15 mouse cellular contexts compared by ENCODE assay signal in the genomic region with DNA sequence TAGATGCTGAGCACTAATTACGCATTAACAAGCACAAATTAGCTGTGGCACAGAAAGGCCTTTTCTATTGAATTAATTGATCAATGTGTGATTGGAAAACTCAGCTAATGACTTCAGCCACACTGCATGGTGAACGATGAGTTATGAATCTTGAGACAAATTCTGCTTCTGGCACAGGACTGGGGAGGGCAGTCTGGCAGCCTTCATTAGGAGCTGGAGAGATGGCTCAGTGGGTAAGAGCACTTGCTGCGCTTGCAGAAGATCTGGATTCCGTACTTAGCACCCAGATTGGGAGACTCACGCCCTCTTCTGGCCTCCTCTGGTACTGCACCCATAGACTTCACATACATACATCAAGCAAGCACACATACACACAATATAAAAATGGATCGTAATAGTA.
DNase-seq lines count a peak whose midpoint lies in the region; ATAC-seq and TF ChIP-seq lines count a peak whose summit lies in the region.
"Had no signal": no experiment of that assay in that cellular context is flagged by ENCODE, and none has a peak within 500 bp of the region (broad histone marks: within the 10 kb centered on the region; RNA-seq: fewer than 3 reads in every experiment).

No protein-coding gene starts in this region.

- peak; percentile 29 for DNase-seq in hindbrain, postnatal 0 days (ENCODE audit: low spot score)
- DNase-seq in midbrain, embryonic 11.5 days (ENCODE audit: low spot score, missing footprints) = peak; percentile 65
- DNase-seq in R1 (ENCODE audit: low read depth, low spot score) = peak; percentile 68
- peak; percentile 7 for DNase-seq in testis, postnatal 14 days (ENCODE audit: low spot score)
- no peak for DNase-seq in right cerebral cortex, postnatal 36 days (ENCODE audit: low spot score in 2 of 2)
- DNase-seq: cerebellum, adult 2 months; gastrocnemius, postnatal 10 days; heart, postnatal 14 days; thymus, adult 18-20 months had no signal

- H3K36me3 ChIP-seq in hindbrain, postnatal 0 days (ENCODE audit: insufficient read depth, low read length) = no peaks in the 10 kb centered on the region
- no peaks in the 10 kb centered on the region for H3K36me3 ChIP-seq in hindbrain, embryonic 12.5 days
- H3K36me3 ChIP-seq in midbrain, embryonic 11.5 days (ENCODE audit: control insufficient read depth, insufficient read depth, low read length) = no peaks in the 10 kb centered on the region
- H3K36me3 ChIP-seq in midbrain, embryonic 15.5 days (replicated peaks) = no peaks in the 10 kb centered on the region
- H3K36me3 ChIP-seq: embryonic facial prominence, embryonic 13.5 days; kidney, embryonic 15.5 days had no signal

- peak; percentile 62 for TF ChIP-seq CTCF in hindbrain, postnatal 0 days (IDR thresholded peaks at IDR 0.05; ENCODE audit: low read depth)

- no peak overlapping the region for H3K4me3 ChIP-seq in hindbrain, postnatal 0 days (ENCODE audit: low read length)
- H3K4me3 ChIP-seq in hindbrain, embryonic 12.5 days = no peak overlapping the region
- no peak overlapping the region for H3K4me3 ChIP-seq in midbrain, embryonic 11.5 days (ENCODE audit: low read depth, low read length)
- H3K4me3 ChIP-seq in midbrain, embryonic 15.5 days = no peak overlapping the region
- H3K4me3 ChIP-seq: embryonic facial prominence, embryonic 13.5 days; kidney, embryonic 15.5 days; megakaryocyte, embryonic 14.5 days had no signal

- H3K9ac ChIP-seq in hindbrain, postnatal 0 days (replicated peaks; ENCODE audit: low read length) = no peak overlapping the region
- H3K9ac ChIP-seq in hindbrain, embryonic 12.5 days = no peak overlapping the region
- no peak overlapping the region for H3K9ac ChIP-seq in midbrain, embryonic 11.5 days (ENCODE audit: low read length)
- no peak overlapping the region for H3K9ac ChIP-seq in midbrain, embryonic 15.5 days
- H3K9ac ChIP-seq: embryonic facial prominence, embryonic 13.5 days; kidney, embryonic 15.5 days had no signal

- H3K4me1 ChIP-seq in hindbrain, postnatal 0 days (ENCODE audit: insufficient read depth, low read length) = no peaks in the 10 kb centered on the region
- H3K4me1 ChIP-seq in hindbrain, embryonic 12.5 days = no peaks in the 10 kb centered on the region
- no peaks in the 10 kb centered on the region for H3K4me1 ChIP-seq in midbrain, embryonic 11.5 days (ENCODE audit: control insufficient read depth, insufficient read depth, low read length)
- H3K4me1 ChIP-seq in midbrain, embryonic 15.5 days = no peaks in the 10 kb centered on the region
- H3K4me1 ChIP-seq: embryonic facial prominence, embryonic 13.5 days; kidney, embryonic 15.5 days; megakaryocyte, embryonic 14.5 days had no signal

- no peak overlapping the region for H3K27ac ChIP-seq in hindbrain, postnatal 0 days
- H3K27ac ChIP-seq in hindbrain, embryonic 12.5 days = no peak overlapping the region
- no peak overlapping the region for H3K27ac ChIP-seq in midbrain, embryonic 11.5 days (ENCODE audit: low read depth, low read length)
- no peak overlapping the region for H3K27ac ChIP-seq in midbrain, embryonic 15.5 days
- H3K27ac ChIP-seq: embryonic facial prominence, embryonic 13.5 days; kidney, embryonic 15.5 days had no signal

- no peak overlapping the region for H3K4me2 ChIP-seq in hindbrain, postnatal 0 days (ENCODE audit: low read depth, low read length)
- H3K4me2 ChIP-seq in hindbrain, embryonic 12.5 days (replicated peaks) = no peak overlapping the region
- no peak overlapping the region for H3K4me2 ChIP-seq in midbrain, embryonic 11.5 days
- H3K4me2 ChIP-seq in midbrain, embryonic 15.5 days = no peak overlapping the region
- H3K4me2 ChIP-seq: embryonic facial prominence, embryonic 13.5 days; kidney, embryonic 15.5 days had no signal

- ATAC-seq in hindbrain, postnatal 0 days = no peak
- ATAC-seq in hindbrain, embryonic 12.5 days (ENCODE audit: low FRiP score) = no peak
- no peak for ATAC-seq in midbrain, embryonic 11.5 days (ENCODE audit: low FRiP score)
- ATAC-seq in midbrain, embryonic 15.5 days (replicated peaks) = no peak
- ATAC-seq: lung, postnatal 0 days had no signal

- no peaks in the 10 kb centered on the region for H3K27me3 ChIP-seq in hindbrain, postnatal 0 days (ENCODE audit: insufficient read depth, low read length)
- no peaks in the 10 kb centered on the region for H3K27me3 ChIP-seq in hindbrain, embryonic 12.5 days
- no peaks in the 10 kb centered on the region for H3K27me3 ChIP-seq in midbrain, embryonic 11.5 days (ENCODE audit: control insufficient read depth, insufficient read depth, low read length)
- H3K27me3 ChIP-seq in midbrain, embryonic 15.5 days (replicated peaks) = no peaks in the 10 kb centered on the region
- H3K27me3 ChIP-seq: embryonic facial prominence, embryonic 13.5 days; kidney, embryonic 15.5 days; megakaryocyte, embryonic 14.5 days had no signal

- H3K9me3 ChIP-seq in hindbrain, postnatal 0 days (ENCODE audit: low read length) = no peaks in the 10 kb centered on the region
- 0 out of 2 replicates have a peak, but pooled peaks cover 3% of the 10 kb centered on the region for H3K9me3 ChIP-seq in hindbrain, embryonic 12.5 days (replicated peaks)
- H3K9me3 ChIP-seq in midbrain, embryonic 11.5 days (ENCODE audit: control insufficient read depth, low read length) = no peaks in the 10 kb centered on the region
- H3K9me3 ChIP-seq in midbrain, embryonic 15.5 days = no peaks in the 10 kb centered on the region; the same call in 1 of the 2 replicates
- H3K9me3 ChIP-seq: kidney, embryonic 15.5 days had no signal

- WGBS in hindbrain, postnatal 0 days = 74% methylated on average over 6 of the region's 6 CpGs
- WGBS in hindbrain, embryonic 12.5 days = 77% methylated on average over 6 of the region's 6 CpGs
- WGBS in midbrain, embryonic 11.5 days = 79% methylated on average over 6 of the region's 6 CpGs
- WGBS in midbrain, embryonic 15.5 days = 77% methylated on average over 6 of the region's 6 CpGs

Comparison
In these comparisons a context has a peak if more than half of its experiments do, and no peak if none do; other contexts are left out.
1. DNase-seq: peak in hindbrain, postnatal 0 days (single experiment), midbrain, embryonic 11.5 days (single experiment), R1 (single experiment) and testis, postnatal 14 days (single experiment); none in right cerebral cortex, postnatal 36 days (0 of 2).